Comparison of ENCODE assay signal across 8 mouse cellular contexts in the genomic region with DNA sequence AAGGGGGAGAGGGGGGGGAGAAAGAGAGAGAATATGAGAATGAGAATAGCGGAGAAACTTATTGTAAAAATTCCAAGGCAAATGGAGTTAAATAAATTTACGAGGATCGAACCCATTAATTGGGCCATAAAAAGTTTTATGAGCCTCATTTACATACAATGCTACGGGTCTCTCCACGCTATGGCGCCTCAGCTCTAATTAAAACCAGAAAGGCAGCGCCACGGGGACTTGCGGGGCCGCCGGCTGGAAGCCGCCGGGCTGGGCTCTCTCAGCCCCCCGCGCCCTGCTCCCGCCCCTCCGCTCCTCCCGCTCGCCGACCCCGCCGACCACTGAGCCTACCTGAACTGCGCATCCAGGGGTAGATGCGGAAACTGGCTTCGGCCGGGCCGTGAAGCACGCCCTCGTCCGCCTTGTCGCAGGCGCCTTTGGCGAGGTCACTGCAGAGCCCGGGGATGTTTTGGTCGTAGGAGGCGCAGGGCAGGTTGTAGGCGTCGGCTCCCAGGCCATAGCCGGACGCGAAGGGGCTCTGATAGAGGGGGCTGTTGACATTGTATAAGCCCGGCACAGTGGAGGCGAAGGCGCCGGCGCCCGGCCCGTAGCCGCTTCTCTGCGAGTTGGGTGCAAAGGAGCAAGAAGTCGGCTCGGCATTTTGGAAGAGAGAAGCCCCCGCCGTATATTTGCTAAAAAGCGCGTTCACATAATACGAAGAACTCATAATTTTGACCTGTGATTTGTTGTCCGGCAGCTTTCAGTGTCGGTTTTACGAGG. TPM values are rescaled to one million over a fixed set of nuclear protein-coding genes. Genes with fewer than 3 reads are reported as not detected.
DNase-seq lines count a peak whose midpoint lies in the region; ATAC-seq and TF ChIP-seq lines count a peak whose summit lies in the region.

No protein-coding gene starts in this region.

- H3K9me3 ChIP-seq in forebrain, embryonic 15.5 days = no peaks in the 10 kb centered on the region

- peaks cover 33% of the 10 kb centered on the region for H3K4me1 ChIP-seq in testis, adult 2 months (ENCODE audit: control insufficient read depth, insufficient read depth, low read length)
- H3K4me1 ChIP-seq in forebrain, embryonic 15.5 days = peaks cover 20% of the 10 kb centered on the region

- DNase-seq in testis, postnatal 14 days (ENCODE audit: low spot score) = no peak
- peak; percentile 72 for DNase-seq in kidney, postnatal 14 days
- peak; percentile 53 for DNase-seq in naive thymus-derived CD4-positive, alpha-beta T cell, adult 2 months (ENCODE audit: low read depth)
- no peak for DNase-seq in c-Kit-positive CD71-positive TER-119-positive erythroid progenitor cells, embryonic 14.5 days (ENCODE audit: low spot score)
- no peak for DNase-seq in cerebellum, postnatal 25 days

- H3K9ac ChIP-seq in forebrain, embryonic 15.5 days (replicated peaks) = no peak overlapping the region

- no peak for ATAC-seq in forebrain, embryonic 15.5 days (replicated peaks)
- ATAC-seq in cerebellum, adult (ENCODE audit: insufficient number of reproducible peaks, low FRiP score, low TSS enrichment) = no peak

- H3K27me3 ChIP-seq in testis, adult 2 months (ENCODE audit: control insufficient read depth, insufficient read depth, low read length) = peaks cover 12% of the 10 kb centered on the region
- peaks cover 99% of the 10 kb centered on the region for H3K27me3 ChIP-seq in forebrain, embryonic 15.5 days

- peak overlapping the region; percentile 49 for H3K4me3 ChIP-seq in testis, adult 2 months (ENCODE audit: control insufficient read depth, low read depth, low read length)
- H3K4me3 ChIP-seq in forebrain, embryonic 15.5 days = peak overlapping the region; percentile 18

- no peaks in the 10 kb centered on the region for H3K36me3 ChIP-seq in testis, adult 2 months (ENCODE audit: control insufficient read depth, insufficient read depth, low read length)
- H3K36me3 ChIP-seq in forebrain, embryonic 15.5 days = no peaks in the 10 kb centered on the region

- 1% methylated on average over 59 of the region's 60 CpGs for WGBS in forebrain, embryonic 15.5 days

- peak overlapping the region; percentile 14 for H3K4me2 ChIP-seq in forebrain, embryonic 15.5 days (replicated peaks)

- no peak overlapping the region for H3K27ac ChIP-seq in testis, adult 2 months (ENCODE audit: control insufficient read depth, insufficient read depth, low read depth, low read length)
- no peak overlapping the region for H3K27ac ChIP-seq in forebrain, embryonic 15.5 days (replicated peaks)

- no peak for TF ChIP-seq CTCF in testis, adult 2 months (IDR thresholded peaks at IDR 0.05; ENCODE audit: control insufficient read depth, insufficient read depth, insufficient replicate concordance, low read depth, low read length)

- TF ChIP-seq POLR2A in testis, adult 2 months (IDR thresholded peaks at IDR 0.05; ENCODE audit: control insufficient read depth, low read depth, low read length) = no peak

RNA-seq across cellular contexts. Expression of a gene that starts 3.7 kb away (rescaled TPM):
- not detected in 2 replicates for polyA plus RNA-seq in testis, adult 2 months (2012; rRNA removed)
- not detected in 2 replicates for polyA plus RNA-seq in forebrain, embryonic 15.5 days (2015; fragmentation: Nextera tagmentation; extraction: Ambion mirVana)

RNA-seq across cellular contexts. Expression of a gene that starts 3.7 kb away (rescaled TPM):
- polyA plus RNA-seq in testis, adult 2 months (2012; rRNA removed) = 5.4 and 5.8 TPM in 2 replicates
- polyA plus RNA-seq in forebrain, embryonic 15.5 days (2015; fragmentation: Nextera tagmentation; extraction: Ambion mirVana) = not detected in 2 replicates

RNA-seq across cellular contexts. Expression of a gene that starts 4.8 kb away (rescaled TPM):
- 0.48 and 0.72 TPM in 2 replicates for polyA plus RNA-seq in testis, adult 2 months (2012; rRNA removed)
- polyA plus RNA-seq in forebrain, embryonic 15.5 days (2015; fragmentation: Nextera tagmentation; extraction: Ambion mirVana) = not detected in 2 replicates

RNA-seq across cellular contexts. Expression of a gene that starts 8.4 kb away (rescaled TPM):
- 0.21 TPM in 1 of 2 replicates, not detected in the other for polyA plus RNA-seq in testis, adult 2 months (2012; rRNA removed)
- not detected in 2 replicates for polyA plus RNA-seq in forebrain, embryonic 15.5 days (2015; fragmentation: Nextera tagmentation; extraction: Ambion mirVana)

RNA-seq across cellular contexts. Expression of a gene that starts 12.5 kb away (rescaled TPM):
- 0.06 and 0.08 TPM in 2 replicates for polyA plus RNA-seq in testis, adult 2 months (2012; rRNA removed)
- not detected in 2 replicates for polyA plus RNA-seq in forebrain, embryonic 15.5 days (2015; fragmentation: Nextera tagmentation; extraction: Ambion mirVana)

Comparison
In these comparisons a context has a peak if more than half of its experiments do, and no peak if none do; other contexts are left out.
1. DNase-seq: peak in kidney, postnatal 14 days (single experiment) and naive thymus-derived CD4-positive, alpha-beta T cell, adult 2 months (single experiment); none in testis, postnatal 14 days (single experiment), c-Kit-positive CD71-positive TER-119-positive erythroid progenitor cells, embryonic 14.5 days (single experiment) and cerebellum, postnatal 25 days (0 of 2).